Mouse (Mus musculus) embryonic facial prominence, embryonic 15.5 days (tissue): ENCODE data around the gene Galnt9. TPM values are rescaled to one million over a fixed set of nuclear protein-coding genes. Genes with fewer than 3 reads are reported as not detected.
A peak's percentile ranks its signal among the peaks of the same experiment; 100 is the strongest.

Experiments
- microRNA-seq: library from miRNA; unstranded; fragments of <30 nt; microRNA quantifications from one replicate; pipeline ENCODE4, GENCODE M21; 2016; ENCODE audit warnings: borderline number of aligned reads
- polyA plus RNA-seq: library from polyadenylated mRNA; unstranded; fragments of >200 nt; fragmentation: Nextera tagmentation; extraction: Ambion mirVana; gene quantifications from 2 replicates; pipeline ENCODE4 v1.2.1, GENCODE M21; 2015

Gene Galnt9
- polyA plus RNA-seq, 1 experiment from 2014 or later = 1.6 TPM

Small RNA genes lying within 50 kb of the gene (microRNA-seq; reads per million reads assigned to microRNA genes)
- gene Mir7026 = 1.7 reads per million, percentile 3 among the genes with 10 or more reads in this experiment

Other genes with a start within 250 kb of the Galnt9 start
- gene P2rx2, start 201.1 kb upstream of the Galnt9 start, polyA plus RNA-seq = 1.2 and 2.7 TPM in 2 replicates
- gene Lrcol1, start 199.6 kb upstream of the Galnt9 start, polyA plus RNA-seq = not detected in 2 replicates
- 15.1 and 16.0 TPM in 2 replicates for gene Fbrsl1, start 95.9 kb upstream of the Galnt9 start, polyA plus RNA-seq
- 44.0 and 48.4 TPM in 2 replicates for gene Noc4l, start 109.1 kb downstream of the Galnt9 start, polyA plus RNA-seq
- gene Ddx51, start 109.1 kb downstream of the Galnt9 start, polyA plus RNA-seq = 24.6 and 25.6 TPM in 2 replicates
- 46.2 and 51.6 TPM in 2 replicates for gene Ep400, start 226.4 kb downstream of the Galnt9 start, polyA plus RNA-seq
- 35.1 and 35.9 TPM in 2 replicates for gene Pus1, start 236.3 kb downstream of the Galnt9 start, polyA plus RNA-seq